Mouse (Mus musculus) midbrain, embryonic 11.5 days (tissue): ENCODE results near the gene Ano10. TPM values are rescaled to one million over a fixed set of nuclear protein-coding genes. Genes with fewer than 3 reads are reported as not detected.
A peak's percentile ranks its signal among the peaks of the same experiment; 100 is the strongest.

Experiments
- ATAC-seq: fragments of 200-750 bp; cut with Nextera tagmentation; 2 replicates; pipeline ENCODE4 v1.8.0; 2017; ENCODE audit warnings: moderate TSS enrichment, moderate library complexity; ENCODE audit not compliant: low FRiP score
- DNase-seq: peaks from one replicate; pipeline ENCODE4 v3.0.0; 2015; ENCODE audit warnings: low spot score; ENCODE audit errors: missing footprints
- H3K27ac ChIP-seq: fragments of 300-500 bp; sonication (generic); 2 replicates; pipeline ENCODE4 v1.5.1; 2014; ENCODE audit warnings: low read depth, low read length
- H3K27me3 ChIP-seq: fragments of 300-500 bp; sonication (generic); 2 replicates; pipeline ENCODE4 v1.6.1; 2014; ENCODE audit warnings: mild to moderate bottlenecking, low read length, moderate library complexity, mixed read lengths; ENCODE audit not compliant: control insufficient read depth, insufficient read depth
- H3K36me3 ChIP-seq: fragments of 300-500 bp; sonication (generic); 2 replicates; pipeline ENCODE4 v1.6.1; 2014; ENCODE audit warnings: mild to moderate bottlenecking, low read length, moderate library complexity, mixed read lengths; ENCODE audit not compliant: control insufficient read depth, insufficient read depth
- H3K4me1 ChIP-seq: fragments of 300-500 bp; sonication (generic); 2 replicates; pipeline ENCODE4 v1.6.1; 2014; ENCODE audit warnings: low read length; ENCODE audit not compliant: control insufficient read depth, insufficient read depth
- H3K4me2 ChIP-seq: fragments of 300-500 bp; sonication (generic); 2 replicates; pipeline ENCODE4 v1.6.1; 2014; ENCODE audit warnings: mild to moderate bottlenecking, moderate library complexity
- H3K4me3 ChIP-seq: fragments of 300-500 bp; sonication (generic); 2 replicates; pipeline ENCODE4 v1.5.1; 2014; ENCODE audit warnings: low read depth, low read length
- H3K9ac ChIP-seq: fragments of 300-500 bp; sonication (generic); 2 replicates; pipeline ENCODE4 v1.6.1; 2014; ENCODE audit warnings: low read length
- H3K9me3 ChIP-seq: fragments of 300-500 bp; sonication (generic); 2 replicates; pipeline ENCODE4 v1.6.1; 2016; ENCODE audit warnings: low read length; ENCODE audit not compliant: control insufficient read depth
- WGBS: fragments of 180-500 bp; shearing (Covaris S2); extraction: QIAGEN DNeasy Blood & Tissue Kit; methylation state at CpG from one replicate; pipeline ENCODE4 v1.1.7; 2014; 5-methylcytosine and 5-hydroxymethylcytosine counted together
- polyA plus RNA-seq: library from polyadenylated mRNA; unstranded; fragments of >200 nt; fragmentation: Nextera tagmentation; extraction: Ambion mirVana; gene quantifications from 2 replicates; pipeline ENCODE4 v1.2.1, GENCODE M21; 2014

Gene Ano10
- polyA plus RNA-seq, 1 experiment from 2014 or later: 39.4 TPM

GRCm38 (mm10) chr9:122233316-122233971, 60.8 kb downstream of the Ano10 start:
- no peak for DNase-seq
- H3K4me1 ChIP-seq: no peaks in the 10 kb centered on the region
- H3K4me3 ChIP-seq: no peak overlapping the region
- H3K9ac ChIP-seq: no peak overlapping the region
- no peak for ATAC-seq
- no peaks in the 10 kb centered on the region for H3K27me3 ChIP-seq
- H3K27ac ChIP-seq: no peak overlapping the region
- no peaks in the 10 kb centered on the region for H3K9me3 ChIP-seq
- WGBS: 94% methylated on average over 8 of the region's 8 CpGs
- no peaks in the 10 kb centered on the region for H3K36me3 ChIP-seq
- no peak overlapping the region for H3K4me2 ChIP-seq

GRCm38 (mm10) chr9:122232912-122233311, 61.3 kb downstream of the Ano10 start:
- DNase-seq (no peak), ATAC-seq (no peak)
- Histone ChIP-seq H3K4me1 (no peaks in the 10 kb centered on the region), H3K27me3 (no peaks in the 10 kb centered on the region), H3K9ac (no peak overlapping the region), H3K4me2 (no peak overlapping the region), H3K9me3 (no peaks in the 10 kb centered on the region), H3K27ac (no peak overlapping the region), H3K4me3 (no peak overlapping the region), H3K36me3 (no peaks in the 10 kb centered on the region)
- WGBS: 92% methylated on average over 2 of the region's 2 CpGs

- Histone ChIP-seq H3K4me3 (no peak overlapping the region), H3K9me3 (no peaks in the 10 kb centered on the region), H3K36me3 (no peaks in the 10 kb centered on the region), H3K4me2 (no peak overlapping the region), H3K27ac (no peak overlapping the region), H3K9ac (no peak overlapping the region), H3K4me1 (no peaks in the 10 kb centered on the region), H3K27me3 (no peaks in the 10 kb centered on the region)
- ATAC-seq (no peak), DNase-seq (no peak)
- 86% methylated on average over 4 of the region's 4 CpGs for WGBS
Observed at GRCm38 (mm10) chr9:122230701-122231100, 63.5 kb downstream of the Ano10 start.

GRCm38 (mm10) chr9:122226419-122226818, 67.8 kb downstream of the Ano10 start:
- WGBS: 93% methylated on average over 4 of the region's 4 CpGs
- H3K27ac ChIP-seq: no peak overlapping the region
- peaks cover 4% of the 10 kb centered on the region; the same call in 1 of the 2 replicates for H3K4me1 ChIP-seq
- no peaks in the 10 kb centered on the region for H3K27me3 ChIP-seq
- H3K36me3 ChIP-seq: no peaks in the 10 kb centered on the region
- no peak overlapping the region for H3K4me2 ChIP-seq
- no peak overlapping the region for H3K9ac ChIP-seq
- DNase-seq (no peak), ATAC-seq (no peak)
- H3K9me3 ChIP-seq: no peaks in the 10 kb centered on the region
- no peak overlapping the region for H3K4me3 ChIP-seq

DNA sequence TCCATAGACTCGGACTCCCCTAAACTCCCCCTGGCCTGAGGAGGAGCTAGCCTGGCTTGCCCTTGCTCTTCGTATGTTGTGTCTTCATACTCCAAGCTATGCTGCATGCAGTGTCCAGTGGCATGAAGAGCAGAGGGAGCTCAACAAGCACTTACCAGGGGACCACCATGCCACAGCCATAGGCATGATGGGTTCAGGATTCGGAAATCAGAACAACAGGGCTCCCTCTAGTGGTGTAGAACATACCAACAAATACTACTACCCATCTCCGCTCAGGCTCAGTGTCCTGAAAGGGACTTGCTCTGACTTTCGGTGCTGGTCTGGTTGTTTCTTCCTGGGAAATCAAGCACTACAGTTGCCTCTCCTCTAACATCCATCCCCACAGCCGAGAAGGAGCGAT, 68.9 kb downstream of the Ano10 start:
- DNase-seq (peak; percentile 91), ATAC-seq (0 out of 2 replicates have a peak, but pooled peaks have one; percentile 68)
- peaks cover 4% of the 10 kb centered on the region; the same call in 1 of the 2 replicates for H3K4me1 ChIP-seq
- no peaks in the 10 kb centered on the region for H3K9me3 ChIP-seq
- no peak overlapping the region for H3K4me2 ChIP-seq
- no peak overlapping the region for H3K27ac ChIP-seq
- H3K4me3 ChIP-seq: no peak overlapping the region
- no peaks in the 10 kb centered on the region for H3K27me3 ChIP-seq
- no peaks in the 10 kb centered on the region for H3K36me3 ChIP-seq
- H3K9ac ChIP-seq: no peak overlapping the region
- 40% methylated on average over 7 of the region's 7 CpGs for WGBS

- H3K27ac ChIP-seq: no peak overlapping the region
- H3K4me3 ChIP-seq: no peak overlapping the region
- peak; percentile 74 for ATAC-seq
- no peaks in the 10 kb centered on the region for H3K9me3 ChIP-seq
- H3K4me2 ChIP-seq: no peak overlapping the region
- H3K27me3 ChIP-seq: no peaks in the 10 kb centered on the region
- no peak for DNase-seq
- peaks cover 4% of the 10 kb centered on the region; the same call in 1 of the 2 replicates for H3K4me1 ChIP-seq
- H3K9ac ChIP-seq: no peak overlapping the region
- H3K36me3 ChIP-seq: no peaks in the 10 kb centered on the region
- 26% methylated on average over 8 of the region's 8 CpGs for WGBS
Observed at GRCm38 (mm10) chr9:122223005-122223404, 71.2 kb downstream of the Ano10 start.

GRCm38 (mm10) chr9:122219934-122220333, 74.3 kb downstream of the Ano10 start:
- Histone ChIP-seq H3K4me2 (no peak overlapping the region), H3K36me3 (no peaks in the 10 kb centered on the region), H3K9me3 (no peaks in the 10 kb centered on the region), H3K27ac (no peak overlapping the region), H3K27me3 (no peaks in the 10 kb centered on the region), H3K9ac (no peak overlapping the region), H3K4me3 (no peak overlapping the region), H3K4me1 (0 out of 2 replicates have a peak, but pooled peaks cover 4% of the 10 kb centered on the region)
- no peak for DNase-seq
- WGBS: 66% methylated on average over 2 of the region's 2 CpGs
- no peak for ATAC-seq

GRCm38 (mm10) chr9:122216945-122217529, 77.2 kb downstream of the Ano10 start:
- Histone ChIP-seq H3K27me3 (no peaks in the 10 kb centered on the region), H3K9me3 (no peaks in the 10 kb centered on the region), H3K36me3 (no peaks in the 10 kb centered on the region), H3K4me2 (no peak overlapping the region), H3K27ac (no peak overlapping the region), H3K9ac (no peak overlapping the region), H3K4me1 (no peaks in the 10 kb centered on the region), H3K4me3 (no peak overlapping the region)
- 89% methylated on average over 7 of the region's 7 CpGs for WGBS
- ATAC-seq: no peak
- no peak for DNase-seq

DNA sequence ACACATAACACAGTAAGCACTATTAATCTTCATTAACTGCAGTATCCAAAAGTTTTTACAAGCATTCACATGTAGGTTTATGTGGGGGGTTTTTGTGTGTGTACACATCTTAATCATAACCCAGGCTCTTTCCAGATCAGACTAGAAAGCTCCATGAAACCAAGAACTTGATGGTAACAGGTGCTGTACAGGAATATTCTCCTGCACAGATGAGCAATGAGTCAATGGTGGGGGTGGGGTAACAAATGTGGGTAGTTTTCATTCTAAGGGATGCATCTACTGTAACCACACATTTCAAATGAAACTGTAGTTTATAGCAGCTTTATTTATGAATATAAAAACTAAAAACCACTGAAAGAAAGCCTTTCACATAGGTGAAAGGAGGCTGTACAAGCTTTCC, 79.1 kb downstream of the Ano10 start:
- Histone ChIP-seq H3K4me3 (no peak overlapping the region), H3K27ac (no peak overlapping the region), H3K9ac (no peak overlapping the region), H3K36me3 (no peaks in the 10 kb centered on the region), H3K27me3 (no peaks in the 10 kb centered on the region), H3K9me3 (no peaks in the 10 kb centered on the region), H3K4me1 (no peaks in the 10 kb centered on the region), H3K4me2 (no peak overlapping the region)
- ATAC-seq (no peak), DNase-seq (no peak)
